Mouse (Mus musculus) brain, embryonic 18.5 days (tissue): ENCODE measurements at regions not wholly inside any gene's neighbourhood (a gene's known extent, or its start where the extent isn't known, plus 50 kb on each side); places are given as distances from the start of the nearest gene placed in this dataset.
A peak's percentile ranks its signal among the peaks of the same experiment; 100 is the strongest.
"Not testable (repeated sequence)": the region's sequence is repeated elsewhere in the genome, so short reads cannot be mapped to it uniquely, and the experiment has no call there.

ENCODE experiments used
- DNase-seq: peaks from one replicate; pipeline ENCODE4 v3.0.0-alpha.2; 2012; ENCODE audit warnings: low read depth, low spot score

- DNase-seq = no peak
Measured at GRCm38 (mm10) chr1:94582526-94582925, 530.2 kb upstream of the Pdcd1 start.

- no peak for DNase-seq
Measured at GRCm38 (mm10) chr1:94581650-94582405, 529.5 kb upstream of the Pdcd1 start.

GRCm38 (mm10) chr1:94532773-94533541 lies 480.6 kb upstream of the Pdcd1 start:
- no peak for DNase-seq

- DNase-seq = peak; percentile 50
Measured at GRCm38 (mm10) chr1:94504080-94504520, 451.7 kb upstream of the Pdcd1 start.

- DNase-seq = peak; percentile 66
Measured at GRCm38 (mm10) chr1:94503379-94504079, 451.2 kb upstream of the Pdcd1 start.

GRCm38 (mm10) chr1:94502066-94502861 lies 449.9 kb upstream of the Pdcd1 start:
- DNase-seq = peak; percentile 50

GRCm38 (mm10) chr1:94496992-94497391 lies 444.6 kb upstream of the Pdcd1 start:
- DNase-seq = no peak

GRCm38 (mm10) chr1:94496341-94496740 lies 444.0 kb upstream of the Pdcd1 start:
- no peak for DNase-seq

GRCm38 (mm10) chr1:94487062-94487461 lies 434.7 kb upstream of the Pdcd1 start:
- no peak for DNase-seq

- not testable (repeated sequence) for DNase-seq
Measured at GRCm38 (mm10) chr1:94469834-94470233, 417.5 kb upstream of the Pdcd1 start.

GRCm38 (mm10) chr1:94423731-94424130 lies 371.4 kb upstream of the Pdcd1 start:
- no peak for DNase-seq

GRCm38 (mm10) chr1:94413043-94413442 lies 360.7 kb upstream of the Pdcd1 start:
- peak; percentile 14 for DNase-seq

- no peak for DNase-seq
Measured at GRCm38 (mm10) chr1:94366606-94367005, 314.3 kb upstream of the Pdcd1 start.

GRCm38 (mm10) chr1:94356996-94357395 lies 304.6 kb upstream of the Pdcd1 start:
- no peak for DNase-seq

- DNase-seq = no peak
Measured at GRCm38 (mm10) chr1:94355873-94356272, 303.5 kb upstream of the Pdcd1 start.

- no peak for DNase-seq
Measured at GRCm38 (mm10) chr1:94342576-94342975, 290.2 kb upstream of the Pdcd1 start.

GRCm38 (mm10) chr1:94341237-94341636 lies 288.9 kb upstream of the Pdcd1 start:
- no peak for DNase-seq

- no peak for DNase-seq
Measured at GRCm38 (mm10) chr1:94318029-94318428, 265.7 kb upstream of the Pdcd1 start.

- DNase-seq = no peak
Measured at GRCm38 (mm10) chr1:94298395-94298794, 246.0 kb upstream of the Pdcd1 start.

- DNase-seq = no peak
Measured at GRCm38 (mm10) chr1:94272569-94272968, 220.2 kb upstream of the Pdcd1 start.

- peak; percentile 58 for DNase-seq
Measured at GRCm38 (mm10) chr1:94263313-94263712, 211.0 kb upstream of the Pdcd1 start.
